Mouse (Mus musculus): ENCODE measurements at regions not wholly inside any gene's neighbourhood (a gene's known extent, or its start where the extent isn't known, plus 50 kb on each side); places are given as distances from the start of the nearest gene placed in this dataset.

DNA sequence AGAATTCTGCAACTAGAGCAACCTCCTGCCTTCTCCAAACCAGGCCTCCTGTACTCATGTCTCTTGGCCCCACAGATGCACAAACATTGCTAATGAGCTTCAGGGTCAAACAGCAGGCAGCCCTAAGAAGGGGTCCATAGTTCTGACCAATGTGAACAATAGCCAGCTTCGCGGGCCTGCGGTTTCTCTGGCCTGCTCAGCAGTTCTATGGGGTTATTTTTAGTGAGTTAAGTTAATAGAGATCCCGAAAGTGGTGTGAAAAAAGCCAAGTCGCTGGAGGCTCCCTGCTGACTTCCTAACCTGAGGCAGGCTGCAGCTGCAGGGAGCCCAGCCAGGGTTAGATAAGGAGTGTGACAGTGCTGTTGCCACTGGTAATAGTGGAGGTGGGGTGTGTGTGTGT lies 106.6 kb downstream of the Pdcd6ip start:
- DNase-seq (ENCODE audit: low spot score), result no peak

DNA sequence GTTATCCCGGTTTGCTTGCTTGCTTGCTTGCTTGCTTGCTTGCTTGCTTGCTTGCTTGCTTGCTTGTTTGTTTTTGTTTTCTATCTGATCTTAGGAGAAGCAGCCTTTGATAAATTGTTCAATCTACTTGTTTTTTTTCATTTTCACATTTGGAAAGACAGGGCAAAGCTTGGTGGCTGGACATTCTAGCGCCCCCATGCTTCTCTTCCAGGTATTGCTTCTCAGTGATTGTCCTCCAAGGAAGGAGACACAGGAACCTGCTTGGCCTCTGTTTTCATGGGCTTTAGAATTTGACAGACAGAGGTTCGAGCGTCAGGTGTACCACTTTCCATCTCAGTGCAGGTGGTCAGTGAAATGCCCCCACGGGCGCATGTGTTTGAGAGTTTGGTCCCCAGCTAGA lies 120.8 kb downstream of the Pdcd6ip start:
- DNase-seq (ENCODE audit: low spot score), result no peak

DNA sequence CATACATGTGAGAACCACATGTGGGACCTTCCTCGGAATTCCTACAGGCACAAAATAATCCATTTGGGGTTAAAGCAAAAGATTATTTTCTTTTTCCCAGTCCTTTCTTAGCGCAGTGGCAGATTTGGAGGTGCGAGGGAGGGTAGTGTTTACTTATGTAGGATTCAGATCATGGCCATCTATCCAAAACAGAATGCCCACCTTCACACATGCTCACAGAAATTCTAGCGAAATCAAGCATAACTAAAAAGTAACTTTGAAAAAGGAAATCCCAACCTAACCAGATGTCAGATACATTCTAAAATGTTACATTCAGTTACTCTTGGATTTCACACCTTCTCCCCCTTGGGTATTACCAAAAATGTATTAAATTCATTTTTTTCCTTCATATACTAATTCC lies 121.6 kb downstream of the Pdcd6ip start:
- no peak for DNase-seq (ENCODE audit: low spot score)

- DNase-seq (ENCODE audit: low spot score), result no peak
Measured at GRCm38 (mm10) chr9:113578221-113578620, 129.8 kb downstream of the Pdcd6ip start.

DNA sequence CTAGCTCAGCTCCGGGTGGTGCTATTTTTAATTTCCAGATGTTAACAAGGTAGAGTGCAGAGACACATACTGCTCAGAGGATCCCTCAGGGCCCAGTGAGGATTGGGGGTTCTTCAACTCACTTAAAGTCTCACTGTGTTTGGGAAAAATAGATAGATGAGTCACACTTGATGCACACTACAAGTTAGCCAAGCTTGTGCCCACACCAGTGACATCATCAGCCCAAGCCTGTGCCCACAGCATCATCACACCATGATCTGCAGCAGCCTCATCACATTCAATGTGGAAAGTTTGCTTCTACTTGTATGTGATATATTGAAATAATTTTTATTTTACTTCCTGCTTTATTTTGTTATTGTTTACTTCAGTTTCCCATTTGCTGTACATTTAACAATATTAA lies 139.2 kb downstream of the Pdcd6ip start:
- DNase-seq (ENCODE audit: low spot score), result no peak

DNA sequence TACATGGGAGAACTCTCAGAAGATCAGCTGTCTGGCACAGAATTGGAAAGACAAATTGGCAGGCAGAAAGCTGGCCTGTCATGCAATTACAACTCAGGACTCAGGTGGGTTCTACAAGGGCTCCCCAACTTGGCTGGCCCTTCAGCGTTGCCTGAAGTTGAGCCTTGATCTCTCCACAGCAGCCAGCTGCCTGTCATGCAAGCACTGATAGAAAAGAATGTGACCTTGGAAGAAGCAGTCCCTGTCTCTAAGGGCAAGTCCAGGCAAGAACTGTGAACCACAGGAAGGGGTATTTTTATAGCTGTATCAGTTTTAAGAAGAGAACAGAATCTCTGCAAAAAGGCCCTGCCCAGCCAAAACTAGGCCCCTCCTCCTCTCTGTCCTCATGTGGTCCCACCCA lies 140.4 kb downstream of the Pdcd6ip start:
- DNase-seq (ENCODE audit: low spot score), result no peak

DNA sequence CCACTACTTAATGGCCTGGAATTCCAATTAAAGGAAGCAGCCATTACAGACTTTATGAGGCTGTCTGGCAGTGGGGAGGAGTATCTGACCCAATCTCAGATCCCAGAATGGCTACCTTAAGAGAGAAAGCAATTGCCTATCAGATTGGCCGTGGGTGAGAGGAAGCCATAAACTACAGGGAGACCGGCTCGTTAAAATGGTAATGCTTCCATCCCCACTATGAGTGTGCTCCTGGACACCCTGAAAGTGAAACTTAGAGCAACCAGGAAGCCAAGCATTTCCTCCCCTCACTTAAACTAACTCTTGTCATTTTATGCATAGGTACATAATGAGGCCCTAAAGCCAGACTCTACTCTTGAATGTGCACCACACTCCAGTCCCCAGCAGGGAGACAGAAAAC lies 141.4 kb downstream of the Pdcd6ip start:
- no peak for DNase-seq (ENCODE audit: low spot score)

DNA sequence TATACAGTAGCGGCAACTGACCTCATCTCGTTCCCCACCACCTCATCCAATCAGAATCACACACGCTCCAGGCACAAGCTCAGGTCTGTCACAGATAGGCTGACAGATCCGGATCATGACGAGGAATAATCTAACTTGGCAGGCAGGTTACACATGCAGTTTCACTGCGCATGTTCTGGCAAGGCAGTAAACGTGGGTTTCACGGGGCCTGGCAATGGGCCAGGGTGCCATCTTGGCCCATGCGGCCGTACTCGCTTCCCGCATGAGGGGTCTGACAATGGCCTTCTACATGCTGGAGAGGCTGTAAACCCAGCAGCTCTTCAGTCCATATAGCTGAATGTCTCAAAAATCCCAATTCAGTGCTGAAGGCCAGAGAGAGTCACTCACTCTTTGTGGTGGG lies 154.1 kb downstream of the Pdcd6ip start:
- DNase-seq (ENCODE audit: low spot score), result no peak

GRCm38 (mm10) chr9:113547458-113547857 lies 160.6 kb downstream of the Pdcd6ip start:
- no peak for DNase-seq (ENCODE audit: low spot score)

GRCm38 (mm10) chr9:113528586-113528985 lies 179.5 kb downstream of the Pdcd6ip start:
- no peak for DNase-seq (ENCODE audit: low spot score)

DNA sequence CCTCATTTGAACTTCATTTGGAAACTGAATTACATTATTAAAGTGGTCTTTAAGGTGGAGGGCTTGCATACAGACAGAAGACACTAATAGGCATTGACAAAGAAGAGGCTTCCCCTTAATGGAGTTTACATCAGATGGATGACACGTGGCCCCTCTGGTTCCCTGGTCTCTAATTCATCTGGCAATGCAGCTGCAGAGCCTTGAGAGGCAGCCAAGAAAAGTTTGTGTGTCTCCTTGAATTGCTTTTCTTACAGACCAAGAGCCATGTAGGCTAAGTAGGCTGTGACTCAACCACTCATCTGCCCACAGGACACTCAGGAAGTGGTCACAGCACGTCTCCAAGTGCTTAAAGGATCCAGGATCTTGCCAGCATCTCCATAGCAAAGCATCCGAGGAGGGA lies 183.8 kb downstream of the Pdcd6ip start:
- no peak for DNase-seq (ENCODE audit: low spot score)

DNA sequence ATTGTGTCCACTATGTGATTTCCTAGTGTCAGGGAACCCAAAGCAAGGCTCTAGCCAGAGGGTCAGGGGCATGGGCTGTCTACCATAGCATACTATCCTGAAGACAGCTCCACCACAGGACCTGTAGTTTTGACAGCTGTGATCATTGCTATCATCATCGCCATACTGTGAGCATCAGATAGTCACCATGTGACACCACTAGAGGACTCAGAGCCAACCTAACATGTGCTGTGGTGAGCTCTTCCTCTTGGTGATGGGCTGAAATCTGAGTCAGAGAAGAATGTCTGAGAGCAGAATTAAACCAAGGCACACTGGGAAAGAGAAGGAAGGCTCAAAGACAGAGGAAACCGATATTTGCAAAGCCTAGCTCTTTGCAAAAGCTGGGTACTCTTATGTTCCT lies 184.9 kb downstream of the Pdcd6ip start:
- no peak for DNase-seq (ENCODE audit: low spot score)

- no peak for DNase-seq (ENCODE audit: low spot score)
Measured at GRCm38 (mm10) chr9:113519727-113520126, 188.3 kb downstream of the Pdcd6ip start.

GRCm38 (mm10) chr9:113518482-113518881 lies 189.6 kb downstream of the Pdcd6ip start:
- DNase-seq (ENCODE audit: low spot score), result no peak

GRCm38 (mm10) chr9:113517756-113518155 lies 190.3 kb downstream of the Pdcd6ip start:
- DNase-seq (ENCODE audit: low spot score), result no peak

- DNase-seq (ENCODE audit: low spot score), result no peak
Measured at GRCm38 (mm10) chr9:113515703-113516020, 192.4 kb downstream of the Pdcd6ip start.

DNA sequence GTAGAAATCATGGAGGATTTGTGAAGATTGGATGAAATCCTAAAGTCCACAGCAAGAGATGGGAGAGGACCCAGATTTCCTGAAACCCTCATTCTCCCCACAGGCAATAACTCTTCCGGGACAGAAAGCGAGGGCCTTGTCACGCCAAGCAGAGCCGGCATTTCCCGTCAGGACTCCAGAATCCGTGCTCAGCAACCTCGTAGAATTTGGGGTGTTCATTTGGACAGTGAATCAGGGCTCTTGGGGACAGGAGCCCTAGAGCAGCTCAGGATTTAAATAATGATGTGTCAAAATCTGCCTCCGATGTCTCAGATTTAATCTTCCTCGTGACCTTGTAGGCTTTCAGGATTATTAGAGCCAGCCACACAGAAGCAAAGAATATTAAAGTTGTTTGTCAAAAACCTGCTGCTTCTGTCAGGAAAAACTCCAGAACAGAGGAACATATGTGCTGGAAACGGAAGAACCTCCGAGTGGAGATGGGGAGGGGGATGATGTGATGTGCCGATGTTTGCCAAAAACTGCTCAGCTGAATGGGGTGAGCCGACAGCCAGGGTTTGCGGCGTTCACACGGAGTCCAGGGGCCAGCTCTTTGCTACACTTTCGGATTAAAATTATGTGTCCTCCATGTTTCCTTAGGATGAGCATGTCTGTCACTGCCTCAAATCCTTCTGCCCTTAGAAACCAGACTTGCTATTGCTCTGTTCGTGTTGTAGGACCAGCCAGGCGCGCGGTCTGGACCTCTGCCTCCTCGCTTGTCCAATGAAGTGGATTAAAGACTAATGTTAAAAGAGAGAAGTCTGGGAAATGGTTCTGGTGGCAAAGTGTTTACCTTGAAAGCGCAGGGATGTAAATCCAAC lies 193.0 kb downstream of the Pdcd6ip start:
- no peak for DNase-seq (ENCODE audit: low spot score)

GRCm38 (mm10) chr9:113511302-113511701 lies 196.8 kb downstream of the Pdcd6ip start:
- no peak for DNase-seq (ENCODE audit: low spot score)

GRCm38 (mm10) chr9:113509368-113509767 lies 198.7 kb downstream of the Pdcd6ip start:
- DNase-seq (ENCODE audit: low spot score), result no peak

DNA sequence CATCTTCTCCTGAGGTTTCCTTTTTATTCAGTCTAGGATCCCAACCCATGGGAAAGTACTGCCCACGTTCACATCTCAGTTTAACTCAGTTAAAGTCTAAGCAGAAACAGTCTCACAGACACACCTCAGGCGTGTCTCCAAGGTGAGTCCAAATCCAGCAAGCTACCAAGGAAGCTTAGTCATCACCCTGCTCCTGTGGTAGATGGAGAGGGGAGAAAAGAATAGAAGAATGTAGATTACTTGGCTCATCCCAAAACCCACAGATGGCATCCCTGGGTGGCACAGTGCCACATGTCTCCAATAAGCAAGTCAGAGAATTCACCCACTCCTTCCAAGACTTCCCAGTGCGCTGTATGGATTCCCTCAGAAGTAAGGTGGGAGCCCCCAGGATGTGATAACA lies 199.2 kb downstream of the Pdcd6ip start:
- no peak for DNase-seq (ENCODE audit: low spot score)

DNA sequence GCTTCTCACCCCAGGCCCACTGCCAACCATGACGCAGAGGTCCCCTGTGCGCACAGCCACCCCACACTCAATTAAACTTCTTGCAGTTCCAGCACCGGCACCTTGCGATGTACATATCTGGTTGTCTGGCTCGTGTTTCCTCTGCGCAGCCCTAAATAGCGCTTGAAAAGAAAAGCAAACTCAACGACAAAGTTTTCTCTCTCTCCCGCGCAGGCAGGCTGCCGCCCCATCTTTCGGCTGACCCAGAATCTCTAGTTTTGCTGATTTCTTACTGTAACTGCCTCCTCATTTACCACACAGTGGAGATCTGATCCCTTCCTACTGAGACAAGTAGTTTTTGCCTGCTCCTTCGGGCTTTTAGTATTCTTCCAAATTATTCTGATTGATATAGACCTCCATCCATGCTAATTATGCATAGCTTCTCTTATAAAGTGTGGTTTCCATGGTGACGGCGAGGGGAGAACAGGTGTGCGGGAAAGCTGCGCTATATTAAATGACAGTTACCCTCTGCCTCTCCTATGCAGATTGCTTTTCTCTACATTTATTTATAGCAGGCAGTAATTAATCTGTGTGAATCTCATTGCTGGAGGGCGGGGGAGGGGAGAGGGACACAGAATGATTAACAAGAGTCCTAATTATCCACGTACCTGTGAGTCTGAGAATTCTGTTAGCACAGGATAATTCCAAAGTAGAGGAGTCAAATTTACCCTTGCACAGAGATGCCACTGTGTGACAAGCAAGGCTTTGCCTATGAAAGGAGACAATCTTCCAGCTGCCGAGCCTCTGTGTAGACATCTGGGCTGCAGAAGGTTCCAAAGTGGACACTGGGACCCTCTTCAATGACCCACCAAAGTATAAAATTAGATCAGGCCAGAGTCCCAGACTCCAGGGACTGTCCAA lies 200.2 kb downstream of the Pdcd6ip start:
- no peak for DNase-seq (ENCODE audit: low spot score)

GRCm38 (mm10) chr9:113499246-113499645 lies 208.8 kb downstream of the Pdcd6ip start:
- no peak for DNase-seq (ENCODE audit: low spot score)

- DNase-seq (ENCODE audit: low spot score), result no peak
Measured at GRCm38 (mm10) chr9:113496176-113496732, 211.8 kb downstream of the Pdcd6ip start.
